Mouse (Mus musculus): ENCODE data around the gene As3mt.
A peak's percentile ranks its signal among the peaks of the same experiment; 100 is the strongest.
"Not testable (repeated sequence)": the region's sequence is repeated elsewhere in the genome, so short reads cannot be mapped to it uniquely, and the experiment has no call there.

Gene As3mt

GRCm38 (mm10) chr19:46752235-46752634 lies 45.0 kb downstream of the As3mt start:
- DNase-seq (ENCODE audit: low spot score in 2 of 2), result no peak

GRCm38 (mm10) chr19:46755066-46755465 lies 47.8 kb downstream of the As3mt start:
- no peak for DNase-seq (ENCODE audit: low spot score in 2 of 2)

GRCm38 (mm10) chr19:46756221-46756620 lies 49.0 kb downstream of the As3mt start:
- DNase-seq (ENCODE audit: low spot score in 2 of 2), result no peak

DNA sequence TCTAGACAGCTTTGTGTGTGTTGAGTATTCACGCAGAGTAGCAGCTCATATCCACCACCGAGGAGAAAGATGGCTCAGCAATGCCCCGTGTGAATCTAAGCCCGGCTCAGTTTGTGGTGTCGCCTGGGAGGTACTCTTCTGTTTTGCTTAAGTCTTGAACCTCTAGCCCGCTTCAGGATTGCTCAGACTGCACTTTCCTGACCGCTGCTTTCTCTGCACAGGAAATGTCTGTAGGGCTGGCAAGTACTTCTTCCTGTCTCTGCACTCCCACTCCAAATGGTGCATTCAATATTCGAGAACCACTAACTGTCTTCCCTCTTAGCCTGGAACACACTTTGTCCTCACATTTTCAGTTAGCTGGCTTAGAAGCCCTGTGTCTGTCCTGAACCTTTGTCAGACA lies 51.8 kb downstream of the As3mt start:
- peak in 1 of 2 experiments; percentile 16 for DNase-seq (ENCODE audit: low spot score in 2 of 2)

DNA sequence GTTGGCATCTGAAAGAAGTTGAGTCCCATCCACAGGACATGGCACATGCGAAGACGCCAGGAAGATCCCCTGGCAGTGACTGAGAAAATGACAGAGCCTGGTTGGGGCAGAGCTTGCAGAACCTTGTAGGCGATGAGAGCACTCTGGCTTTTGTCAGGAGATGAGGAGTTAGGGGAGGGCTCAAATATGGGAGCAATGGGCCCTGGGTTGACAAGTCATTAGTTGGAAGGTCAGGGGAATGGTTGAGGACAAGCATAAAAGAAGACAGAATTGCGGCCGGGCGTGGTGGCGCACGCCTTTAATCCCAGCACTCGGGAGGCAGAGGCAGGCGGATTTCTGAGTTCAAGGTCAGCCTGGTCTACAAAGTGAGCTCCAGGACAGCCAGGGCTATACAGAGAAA lies 52.7 kb downstream of the As3mt start:
- DNase-seq (ENCODE audit: low spot score in 2 of 2), result not testable (repeated sequence)

DNA sequence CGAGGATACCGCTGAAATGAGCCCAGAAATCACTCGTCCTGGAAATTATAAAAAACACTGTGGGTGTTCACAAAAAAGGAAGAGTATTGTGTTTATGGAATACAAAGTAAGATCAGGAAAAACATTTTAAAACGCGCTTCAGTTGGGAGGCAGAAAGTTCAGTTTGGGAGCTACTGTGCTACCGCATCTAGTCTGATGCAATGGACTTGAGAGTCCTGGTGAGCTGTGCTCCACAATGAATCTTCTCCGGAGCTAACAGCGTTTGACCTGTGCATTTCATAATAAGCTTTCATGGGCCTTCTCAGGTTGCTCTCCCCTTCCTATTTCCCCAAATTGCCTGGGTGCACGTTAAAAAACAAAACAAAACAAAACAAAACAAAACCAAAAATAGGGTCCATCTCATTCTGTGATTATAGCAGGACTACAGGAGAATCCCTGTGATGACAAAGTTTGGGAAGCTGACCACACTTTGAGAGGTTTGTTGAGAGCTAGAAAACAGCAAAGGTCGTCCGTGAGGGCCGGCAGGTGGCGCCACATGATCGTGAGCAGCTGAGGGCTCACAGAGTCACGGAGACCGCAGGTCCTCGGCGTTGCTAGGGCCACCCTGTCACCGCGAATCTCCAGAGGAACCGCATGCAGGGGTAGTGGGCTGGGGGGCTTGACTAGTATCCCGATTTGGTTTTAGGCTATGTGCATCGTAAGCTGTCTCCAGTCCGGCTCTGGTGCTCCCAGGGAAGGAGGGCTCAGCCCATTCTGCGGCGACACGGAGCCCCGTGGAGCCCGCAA lies 53.3 kb downstream of the As3mt start:
- DNase-seq (ENCODE audit: low spot score in 2 of 2), result peak in 1 of 2 experiments; percentile 86

DNA sequence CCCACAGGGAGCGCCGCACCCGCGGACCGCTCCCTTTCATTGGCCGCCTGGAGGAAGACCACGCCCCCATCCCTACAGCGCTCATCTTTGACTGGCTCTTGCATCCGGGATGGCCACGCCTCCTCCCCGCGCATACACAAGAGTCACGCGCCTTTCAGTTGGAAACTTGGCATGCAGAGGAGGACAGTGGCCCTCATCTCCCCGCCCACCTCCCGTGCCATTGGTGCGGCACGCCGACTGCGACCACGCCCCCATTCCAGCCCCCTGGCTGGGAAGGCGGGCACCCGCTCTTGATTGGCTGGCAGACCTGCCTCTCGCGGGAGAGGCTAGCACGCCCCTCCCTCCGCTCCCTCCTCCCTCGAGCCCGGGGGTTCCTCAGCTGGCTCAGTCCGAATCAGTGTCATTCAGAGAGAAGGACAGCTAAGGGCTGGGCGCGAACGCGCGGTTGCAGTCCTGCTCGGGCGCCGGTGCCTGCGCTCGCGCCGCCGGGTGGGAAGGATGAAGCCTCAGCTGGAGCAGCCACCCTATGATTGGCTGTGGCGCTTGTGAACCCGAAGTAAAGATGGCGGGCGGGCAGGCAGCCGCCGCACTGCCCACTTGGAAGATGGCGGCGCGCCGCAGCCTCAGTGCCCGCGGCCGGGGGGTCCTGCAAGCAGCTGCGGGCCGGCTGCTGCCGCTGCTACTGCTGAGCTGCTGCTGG lies 54.1 kb downstream of the As3mt start, which contains the start of gene Cnnm2:
Cnnm2 (plus strand) TSS at position 350 of the 700 bp plus-strand sequence.
- DNase-seq (ENCODE audit: low spot score in 2 of 2), result peak; percentile 100

DNA sequence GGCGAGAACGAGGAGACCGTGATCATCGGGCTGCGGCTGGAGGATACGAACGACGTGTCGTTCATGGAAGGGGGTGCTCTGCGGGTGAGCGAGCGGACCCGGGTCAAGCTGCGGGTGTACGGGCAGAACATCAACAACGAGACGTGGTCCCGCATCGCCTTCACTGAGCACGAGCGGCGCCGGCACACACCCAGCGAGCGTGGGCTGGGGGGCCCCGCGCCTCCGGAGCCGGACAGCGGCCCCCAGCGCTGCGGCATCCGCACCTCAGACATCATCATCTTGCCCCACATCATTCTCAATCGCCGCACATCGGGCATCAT lies 54.7 kb downstream of the As3mt start:
- DNase-seq (ENCODE audit: low spot score in 2 of 2), result no peak

- DNase-seq (ENCODE audit: low spot score in 2 of 2), result peak; percentile 13 to 14
Measured at GRCm38 (mm10) chr19:46762291-46762991, 55.2 kb downstream of the As3mt start.

DNA sequence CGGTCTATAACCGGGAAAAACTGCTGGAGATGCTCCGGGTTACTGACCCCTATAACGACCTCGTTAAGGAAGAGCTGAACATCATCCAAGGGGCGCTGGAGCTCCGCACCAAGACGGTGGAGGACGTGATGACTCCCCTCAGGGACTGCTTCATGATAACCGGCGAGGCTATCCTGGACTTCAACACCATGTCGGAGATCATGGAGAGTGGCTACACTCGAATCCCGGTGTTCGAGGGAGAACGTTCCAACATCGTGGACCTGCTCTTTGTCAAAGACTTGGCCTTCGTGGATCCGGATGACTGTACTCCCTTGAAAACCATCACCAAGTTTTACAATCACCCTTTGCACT lies 55.7 kb downstream of the As3mt start:
- no peak for DNase-seq (ENCODE audit: low spot score in 2 of 2)

DNA sequence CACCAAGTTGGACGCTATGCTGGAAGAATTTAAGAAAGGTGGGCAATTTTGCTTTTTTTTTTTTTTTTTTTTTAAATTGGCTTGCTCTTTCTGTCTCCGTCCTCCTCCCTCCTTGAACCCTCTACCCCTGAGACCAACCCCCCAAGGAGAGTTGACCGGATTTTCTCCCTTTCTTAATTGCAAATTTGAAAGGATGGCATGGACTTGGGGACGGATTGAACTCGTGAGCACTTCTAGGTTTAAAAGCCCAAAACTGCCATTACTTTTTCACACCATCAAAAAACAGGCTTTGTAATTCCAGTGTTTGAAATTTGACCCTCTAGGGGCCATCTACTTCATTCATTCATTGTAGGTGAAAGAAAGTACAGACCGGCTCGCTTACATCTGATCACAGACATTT lies 56.1 kb downstream of the As3mt start:
- DNase-seq (ENCODE audit: low spot score in 2 of 2), result no peak

DNA sequence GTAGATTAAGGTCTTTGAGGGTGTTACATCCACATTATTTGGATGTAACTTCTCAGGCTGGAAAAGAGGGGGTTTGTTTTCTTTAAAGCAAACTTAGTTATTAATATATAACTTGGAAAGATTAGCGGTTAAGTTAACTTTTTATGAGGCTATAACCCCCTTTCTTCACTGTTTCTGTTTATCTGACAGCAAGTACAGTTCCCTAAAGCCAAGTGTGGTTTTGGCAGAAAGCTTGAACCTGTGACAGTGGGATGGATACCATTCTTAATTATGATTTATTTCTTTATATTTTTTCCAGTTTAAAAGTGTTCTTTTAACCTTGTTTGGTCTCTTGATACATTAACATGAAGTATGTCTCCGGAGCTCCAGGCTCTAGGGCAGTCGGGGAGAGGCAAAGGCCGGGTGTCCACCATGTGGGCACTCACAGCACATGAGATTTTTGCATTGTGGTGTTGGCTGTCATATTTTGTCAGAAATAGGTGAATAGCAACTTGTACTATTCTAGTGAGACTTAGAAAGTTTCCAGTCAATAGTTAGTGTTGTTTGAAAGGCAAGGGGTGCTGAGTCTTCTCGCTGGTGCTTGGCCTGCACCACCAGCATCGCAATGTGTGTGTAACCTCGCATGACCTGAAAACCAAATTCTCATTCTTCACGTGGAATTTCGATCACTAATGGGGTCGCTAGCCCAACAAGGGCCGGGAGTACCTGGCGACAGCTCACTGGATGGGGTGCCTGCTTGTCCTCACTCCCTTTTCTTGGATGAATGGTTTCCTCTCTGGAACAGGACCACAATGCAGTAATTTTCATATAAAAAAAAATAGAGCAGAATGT lies 56.9 kb downstream of the As3mt start:
- DNase-seq (ENCODE audit: low spot score in 2 of 2), result no peak

DNA sequence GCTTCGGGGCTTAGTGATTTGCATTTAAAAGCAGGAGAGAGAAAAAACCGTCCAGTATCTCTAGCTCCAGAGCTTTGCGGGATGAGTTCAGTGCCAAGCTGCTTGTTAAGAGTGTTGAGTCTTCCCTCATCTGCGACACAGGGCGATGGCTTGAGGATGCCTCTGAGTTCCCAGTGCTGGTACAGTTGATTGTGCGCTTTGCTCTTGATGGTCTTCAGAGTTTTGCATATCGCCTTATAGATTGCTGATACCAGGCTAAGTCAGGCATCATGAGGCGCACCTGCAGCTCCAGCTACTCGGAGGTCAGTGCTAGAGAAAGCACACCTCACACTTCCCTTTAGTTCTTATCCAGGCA lies 57.5 kb downstream of the As3mt start:
- DNase-seq (ENCODE audit: low spot score in 2 of 2), result no peak

- DNase-seq (ENCODE audit: low spot score in 2 of 2), result no peak
Measured at GRCm38 (mm10) chr19:46766125-46766524, 58.9 kb downstream of the As3mt start.

DNA sequence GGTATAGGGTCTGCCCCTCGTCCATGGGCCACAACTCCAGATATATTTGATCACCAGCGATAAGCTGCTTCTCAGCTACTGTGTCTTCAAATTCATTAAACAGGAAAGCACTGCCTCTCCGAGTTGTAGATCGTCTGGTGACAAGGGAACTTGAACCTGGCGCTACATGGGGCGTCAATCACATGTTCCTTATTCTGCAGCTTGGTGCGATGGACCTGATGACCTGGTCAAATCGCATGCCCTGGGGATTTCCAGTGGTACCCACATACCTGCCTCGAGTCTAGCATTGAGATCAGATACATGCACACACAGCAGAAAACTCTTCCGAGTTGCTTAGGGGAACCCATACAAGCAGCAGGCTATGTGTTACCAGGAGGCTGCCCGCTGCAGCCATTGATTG lies 62.5 kb downstream of the As3mt start:
- no peak for DNase-seq (ENCODE audit: low spot score in 2 of 2)

DNA sequence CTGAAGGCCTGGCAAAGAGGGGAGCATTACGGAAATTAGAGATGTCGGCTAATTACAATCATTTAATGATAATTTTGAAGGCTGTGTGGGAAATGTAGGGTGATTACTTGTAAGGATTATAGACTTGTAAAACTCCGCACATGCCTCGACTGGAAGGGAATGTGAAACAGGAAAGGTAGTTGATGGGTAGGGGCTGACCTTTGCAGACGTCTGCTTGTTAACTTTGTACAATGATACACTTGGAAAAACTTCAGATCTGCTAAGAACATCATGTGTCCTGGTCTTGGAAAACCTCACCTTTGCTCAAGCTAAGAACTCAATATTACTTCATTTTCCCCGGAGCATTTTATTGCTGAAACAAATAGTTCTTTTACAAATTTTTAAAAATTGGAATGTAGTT lies 64.5 kb downstream of the As3mt start:
- no peak for DNase-seq (ENCODE audit: low spot score in 2 of 2)

- no peak for DNase-seq (ENCODE audit: low spot score in 2 of 2)
Measured at GRCm38 (mm10) chr19:46776391-46776790, 69.1 kb downstream of the As3mt start.

GRCm38 (mm10) chr19:46776850-46777249 lies 69.6 kb downstream of the As3mt start:
- no peak for DNase-seq (ENCODE audit: low spot score in 2 of 2)

DNA sequence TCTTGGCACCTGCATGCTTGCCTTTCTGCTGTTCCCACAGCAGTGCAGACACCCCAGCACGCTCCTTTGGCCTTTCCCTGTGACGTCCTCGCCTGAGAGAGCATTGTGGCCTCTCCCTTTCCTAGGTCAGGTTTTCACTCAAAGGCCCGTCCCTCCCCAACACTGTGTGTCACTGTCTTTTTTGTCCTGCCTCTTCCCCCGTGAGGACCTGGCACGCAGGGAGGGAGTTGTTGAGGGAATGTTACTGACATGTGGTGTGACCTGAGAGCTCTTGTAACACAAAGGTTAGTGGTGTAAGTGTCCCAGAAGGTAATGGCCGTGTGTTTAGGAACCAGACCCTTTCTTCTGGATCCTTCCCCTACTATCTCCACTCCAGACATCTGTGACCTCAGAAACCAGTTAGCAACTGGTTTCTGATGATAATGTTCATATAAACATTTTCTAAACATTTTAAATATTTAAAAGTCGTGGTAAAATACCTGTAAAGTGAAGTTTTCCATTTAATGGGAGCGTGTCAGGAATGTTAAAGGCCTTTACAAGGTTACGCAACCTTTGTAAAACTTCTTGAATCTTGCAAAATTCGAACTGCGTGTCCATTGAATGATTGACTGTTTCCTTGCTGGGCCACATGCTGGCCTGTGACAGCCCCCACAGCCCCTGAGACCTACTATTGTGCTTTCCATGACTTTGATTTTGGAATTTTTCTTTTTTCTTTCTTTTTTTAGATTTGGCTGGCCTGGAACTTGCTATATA lies 70.8 kb downstream of the As3mt start:
- DNase-seq (ENCODE audit: low spot score in 2 of 2), result no peak

- DNase-seq (ENCODE audit: low spot score in 2 of 2), result not testable (repeated sequence)
Measured at GRCm38 (mm10) chr19:46779130-46779529, 71.9 kb downstream of the As3mt start.

- no peak for DNase-seq (ENCODE audit: low spot score in 2 of 2)
Measured at GRCm38 (mm10) chr19:46784038-46784437, 76.8 kb downstream of the As3mt start.
